Mouse (Mus musculus): ENCODE data around the gene Syn3.

- no peak for TF ChIP-seq POLR2A (IDR thresholded peaks at IDR 0.05; ENCODE audit: insufficient read depth, low read length)
- no peak for TF ChIP-seq CTCF (IDR thresholded peaks at IDR 0.05; ENCODE audit: low read depth, low read length)
Observed at GRCm38 (mm10) chr10:86312976-86313375, 185.7 kb downstream of the Syn3 start.

Measured in ES-Bruce4 (cell line).